Mouse (Mus musculus) ZHBTc4 (cell line): Measurements from ENCODE around the gene Prmt7.
A peak's percentile ranks its signal among the peaks of the same experiment; 100 is the strongest.

Experiments
- DNase-seq: peaks from one replicate; pipeline ENCODE4 v3.0.0-alpha.2; 2011; ENCODE audit warnings: low read depth, low spot score

The Prmt7 gene

GRCm38 (mm10) chr8:106219620-106220019 is 8.9 kb downstream of the Prmt7 start:
- no peak for DNase-seq

DNA sequence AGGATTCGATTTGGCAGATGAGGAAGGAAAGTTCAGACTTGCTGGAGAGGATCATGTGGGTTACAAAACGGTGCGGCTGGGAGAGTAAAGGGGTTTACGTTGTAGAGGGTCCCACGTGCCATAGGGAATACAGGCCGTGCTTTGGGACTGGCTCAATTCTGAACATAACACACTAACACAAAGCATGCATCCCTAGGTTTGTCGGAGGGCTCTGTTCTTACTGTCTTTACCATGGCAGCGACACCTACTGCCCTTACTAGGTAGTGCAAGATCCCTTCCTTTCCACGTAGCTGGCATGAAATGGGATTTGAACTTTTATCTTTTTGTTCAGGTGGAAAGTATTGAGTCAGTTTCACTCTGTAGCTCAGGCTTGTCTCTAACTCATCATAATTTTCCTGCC is 15.9 kb downstream of the Prmt7 start:
- DNase-seq = peak; percentile 78

GRCm38 (mm10) chr8:106231536-106231935 is 20.8 kb downstream of the Prmt7 start:
- DNase-seq = no peak

GRCm38 (mm10) chr8:106232751-106233150 is 22.0 kb downstream of the Prmt7 start:
- DNase-seq = no peak

GRCm38 (mm10) chr8:106234567-106235261 is 24.0 kb downstream of the Prmt7 start:
- no peak for DNase-seq

GRCm38 (mm10) chr8:106237106-106237505 is 26.4 kb downstream of the Prmt7 start:
- DNase-seq = no peak

DNA sequence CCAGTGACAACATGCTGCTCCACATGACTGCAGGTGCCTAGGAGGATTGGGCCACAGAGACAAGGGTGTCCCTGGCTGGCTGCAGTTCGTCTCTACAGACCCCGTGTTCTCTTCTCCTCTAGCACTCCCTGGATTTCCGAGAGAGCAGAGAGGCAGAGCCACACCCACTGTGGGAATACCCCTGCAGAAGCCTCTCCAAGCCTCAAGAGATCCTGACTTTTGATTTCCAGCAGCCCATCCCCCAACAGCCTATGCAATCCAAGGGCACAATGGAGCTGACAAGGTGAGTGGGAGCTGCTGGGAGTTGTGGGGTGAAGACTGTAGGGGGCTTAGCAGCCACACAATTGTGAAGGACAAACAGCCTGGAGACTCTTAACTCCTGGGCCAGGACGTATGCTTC is 39.5 kb downstream of the Prmt7 start:
- DNase-seq = peak; percentile 52

DNA sequence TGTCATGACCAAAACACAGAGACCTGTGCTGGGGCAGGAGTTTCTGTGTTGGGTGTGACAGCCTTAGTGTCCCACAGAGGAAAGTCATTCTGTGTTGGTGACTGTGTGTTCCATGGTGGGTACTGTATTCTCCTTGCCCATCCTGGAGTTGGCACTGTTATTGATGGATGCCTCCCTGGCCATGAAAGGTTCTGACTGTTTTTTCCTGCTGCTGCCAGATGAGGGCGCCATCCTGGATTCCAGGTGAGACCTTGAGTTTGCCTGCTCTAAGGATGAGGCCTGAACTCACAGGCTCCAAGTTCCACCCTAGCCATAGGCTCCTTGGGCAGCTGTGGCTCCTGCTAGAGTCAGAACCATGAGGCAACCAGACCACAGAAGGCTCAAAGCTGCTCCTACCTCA is 47.4 kb downstream of the Prmt7 start:
- peak; percentile 60 for DNase-seq

DNA sequence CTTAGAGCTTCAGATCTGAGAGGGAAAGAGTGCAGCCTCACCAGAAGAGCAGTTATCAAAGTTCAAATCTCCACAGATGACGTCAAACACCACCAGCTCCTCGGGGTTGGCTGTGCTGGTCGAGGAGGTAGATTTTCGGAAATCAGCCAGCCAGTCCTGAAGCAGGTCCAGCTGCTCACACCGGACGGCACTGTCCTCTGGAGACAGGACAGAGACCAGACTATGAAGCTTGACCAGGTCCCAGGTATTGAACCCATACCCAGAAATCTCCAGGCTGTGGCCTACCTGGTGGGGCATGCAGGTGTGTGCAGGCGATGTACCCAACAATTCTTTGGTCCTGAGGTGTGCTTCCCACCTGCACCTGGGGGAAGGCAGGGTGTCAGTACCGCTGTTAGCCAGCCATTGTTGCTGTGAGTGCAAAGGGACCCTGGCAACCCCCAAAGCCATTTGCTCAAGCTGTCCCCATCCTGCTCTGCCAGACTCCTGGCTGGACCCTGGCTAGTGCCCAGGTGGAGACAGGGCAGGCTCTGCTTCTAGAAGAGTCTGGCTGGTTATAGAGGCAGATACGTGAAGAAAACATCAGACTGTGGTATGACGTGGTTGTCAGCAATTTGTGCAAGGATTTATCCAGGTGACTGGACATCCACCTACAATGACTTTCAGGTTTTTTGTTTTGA is 49.0 kb downstream of the Prmt7 start:
- no peak for DNase-seq

DNA sequence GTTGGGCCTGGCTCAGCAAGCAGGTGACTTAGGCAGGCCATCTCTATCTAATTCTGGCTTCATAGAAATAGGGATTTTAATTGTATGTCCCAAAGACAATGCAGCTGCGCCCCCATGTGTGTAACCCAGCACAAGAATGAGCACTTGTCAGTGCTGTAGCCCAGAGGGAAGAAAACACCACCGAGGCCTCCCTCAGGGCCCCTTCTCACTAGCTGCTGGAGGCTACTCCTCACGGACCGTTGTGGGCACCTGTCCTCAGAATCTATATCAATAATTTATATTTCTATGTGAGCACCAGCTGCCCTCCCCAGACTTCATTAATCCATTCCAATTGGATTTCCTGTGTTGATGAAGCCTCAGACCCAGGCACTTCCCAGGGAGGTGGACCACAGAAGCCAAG is 50.2 kb downstream of the Prmt7 start:
- DNase-seq = no peak

- DNase-seq = no peak
These were observed 51.6 kb downstream of the Prmt7 start for GRCm38 (mm10) chr8:106262343-106262742.

- no peak for DNase-seq
These were observed 53.2 kb downstream of the Prmt7 start for GRCm38 (mm10) chr8:106263928-106264327.

- DNase-seq = peak; percentile 28
These were observed 54.7 kb downstream of the Prmt7 start for GRCm38 (mm10) chr8:106265398-106265797.

DNA sequence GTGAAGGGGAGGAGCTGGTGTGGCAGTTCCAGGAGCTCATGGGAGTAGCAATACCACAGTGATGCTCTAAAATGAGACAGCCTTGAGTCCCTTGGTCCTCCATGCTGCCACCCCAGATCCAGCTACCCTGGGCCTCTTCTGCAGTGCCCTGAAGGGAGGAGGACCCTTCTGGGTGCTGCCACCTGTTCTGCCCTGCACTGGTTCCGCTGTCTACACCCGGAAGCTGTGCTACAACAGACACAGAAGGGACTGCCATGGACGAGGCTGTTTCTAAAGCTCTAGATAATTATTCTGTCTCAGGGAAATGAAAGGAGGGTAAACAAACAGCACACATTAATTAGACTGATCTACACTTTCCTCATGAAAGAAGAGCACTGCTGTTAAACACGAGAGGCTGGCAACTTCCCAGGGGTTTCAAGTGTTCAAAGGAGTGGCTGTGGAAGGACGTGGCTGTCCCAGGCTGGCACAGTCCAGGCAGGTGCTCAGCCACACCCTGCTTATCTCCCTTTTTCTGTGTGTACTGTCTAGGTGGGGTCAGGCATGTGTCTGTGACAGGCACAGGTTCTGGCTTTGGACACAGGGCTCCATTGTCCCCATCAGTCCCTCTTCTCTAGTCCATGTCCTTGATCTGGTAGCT is 58.1 kb downstream of the Prmt7 start:
- no peak for DNase-seq

DNA sequence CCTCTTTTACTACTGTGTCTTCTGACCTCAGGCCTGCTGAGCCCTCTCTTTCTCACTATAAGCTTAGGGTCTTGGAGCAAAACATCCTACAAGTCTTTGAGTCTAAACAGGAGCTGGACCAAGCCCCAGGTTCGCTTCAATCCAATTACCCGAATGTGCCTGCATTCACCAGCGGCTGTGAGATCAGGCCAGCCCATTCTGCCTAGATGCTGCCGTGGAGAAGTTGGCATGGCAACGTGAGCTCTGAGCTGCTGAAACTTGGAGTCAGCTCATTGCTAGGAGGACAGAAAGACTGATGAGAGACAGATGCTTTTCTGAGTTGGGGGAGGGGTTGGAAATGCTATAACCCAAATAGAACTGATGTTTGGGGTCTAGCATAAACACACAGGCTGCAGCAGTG is 60.1 kb downstream of the Prmt7 start:
- no peak for DNase-seq

- DNase-seq = no peak
These were observed 60.6 kb downstream of the Prmt7 start for GRCm38 (mm10) chr8:106271378-106271777.

DNA sequence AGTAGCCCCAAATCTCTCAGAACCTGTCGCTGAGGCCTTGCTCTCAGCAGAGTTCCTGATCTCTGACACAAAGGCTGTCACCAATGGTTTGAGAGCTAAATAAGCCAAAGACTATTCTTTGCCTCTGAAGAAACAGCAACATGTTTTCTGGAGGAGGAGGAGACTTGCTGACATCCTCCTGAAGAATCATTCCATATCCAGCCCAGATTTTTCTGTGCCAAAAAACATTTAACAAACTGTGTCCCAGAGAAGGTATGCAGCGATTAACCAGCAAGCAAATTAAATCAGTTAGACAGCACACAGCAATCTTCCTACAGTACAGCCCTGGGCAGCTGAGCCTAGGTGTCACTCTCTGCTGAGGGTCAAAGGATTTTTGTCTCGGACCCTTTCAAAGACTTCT is 62.7 kb downstream of the Prmt7 start:
- DNase-seq = no peak

- DNase-seq = no peak
These were observed 66.1 kb downstream of the Prmt7 start for GRCm38 (mm10) chr8:106276709-106277317.

- peak; percentile 20 for DNase-seq
These were observed 67.8 kb downstream of the Prmt7 start for GRCm38 (mm10) chr8:106278367-106279042.

DNA sequence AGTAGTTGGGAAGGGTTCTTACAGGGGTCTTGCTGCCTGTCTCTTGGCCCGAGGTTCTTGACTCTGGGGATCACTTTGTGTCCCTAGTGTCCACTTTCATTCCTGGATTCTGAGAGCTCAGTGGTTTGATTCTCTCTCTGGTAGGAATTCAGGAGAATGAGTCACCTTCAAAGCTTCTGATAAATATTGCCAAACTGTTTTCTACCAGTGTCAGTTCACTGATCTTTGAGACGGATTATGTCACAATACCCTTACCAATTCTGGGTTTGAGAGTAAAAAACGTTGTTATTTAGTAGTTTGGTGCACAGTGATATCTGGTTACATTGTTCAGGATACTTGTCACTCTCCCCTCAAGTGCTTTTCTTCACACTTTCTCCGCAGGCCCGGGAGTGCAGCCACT is 69.4 kb downstream of the Prmt7 start:
- no peak for DNase-seq

DNA sequence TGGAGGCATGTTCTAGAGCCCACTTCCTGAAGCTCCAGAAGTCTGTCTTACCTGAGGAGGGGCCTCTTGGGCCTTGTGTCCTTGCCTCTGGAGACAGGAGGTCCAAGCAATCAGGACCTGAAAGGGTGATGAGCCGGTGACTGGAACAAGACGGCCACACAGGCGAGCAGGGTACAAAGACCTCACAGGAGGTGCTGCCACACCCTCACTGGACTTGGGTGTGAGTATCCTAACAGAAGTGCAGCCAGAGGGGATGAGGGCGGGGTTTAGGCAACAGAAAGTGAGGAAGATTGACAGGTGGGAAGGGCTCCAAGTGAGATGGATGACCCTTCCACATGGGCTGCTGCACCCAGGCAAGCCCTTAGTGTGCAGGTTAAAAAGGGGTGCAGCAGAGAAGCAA is 70.1 kb downstream of the Prmt7 start:
- DNase-seq = peak; percentile 53

DNA sequence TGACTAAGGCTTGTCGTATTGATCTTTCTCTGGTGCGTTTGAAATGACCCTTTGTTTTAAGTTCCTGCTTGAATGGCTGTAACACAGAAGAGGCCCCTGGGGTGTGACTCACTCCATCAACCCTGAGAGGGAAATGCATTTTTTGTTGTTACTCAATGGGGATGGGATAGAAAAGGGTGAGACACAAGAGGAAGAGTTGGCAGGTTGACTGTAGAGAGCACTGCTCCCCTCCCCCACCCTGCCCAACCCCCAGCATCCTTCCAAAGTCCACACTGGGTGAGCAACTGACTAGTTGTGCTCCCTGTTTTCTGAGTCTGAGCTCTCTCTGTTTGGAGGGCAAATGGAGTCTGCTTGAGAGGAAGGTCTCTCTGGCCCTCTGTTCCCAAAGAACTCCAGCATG is 76.7 kb downstream of the Prmt7 start:
- DNase-seq = no peak
